Mouse (Mus musculus): Measurements from ENCODE around the gene Ipo9. TPM values are rescaled to one million over a fixed set of nuclear protein-coding genes. Genes with fewer than 3 reads are reported as not detected.

Ipo9 gene
- polyA plus RNA-seq, 1 experiment from 2014 or later = 114 TPM

DNA sequence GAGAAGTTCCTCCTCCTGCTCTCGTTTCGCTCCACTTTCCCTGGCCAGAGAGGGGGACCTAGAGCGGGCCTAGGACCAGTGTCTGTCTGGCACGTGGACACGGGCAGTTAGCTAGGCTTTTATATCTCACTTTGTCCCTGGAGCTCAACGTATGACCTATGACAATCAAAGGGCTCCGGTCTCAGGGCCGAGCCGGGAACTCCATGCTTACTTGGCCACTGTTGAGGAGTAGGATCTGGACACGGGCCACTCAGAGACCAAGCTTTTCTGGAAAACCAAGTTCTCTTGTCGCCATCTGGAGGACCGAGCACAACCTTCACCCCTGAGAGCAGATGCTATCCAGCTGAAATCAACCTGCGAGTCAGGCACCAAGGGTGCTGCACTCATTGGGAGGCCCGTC is 61.3 kb downstream of the Ipo9 start:
- 13% methylated on average over 14 of the region's 14 CpGs for WGBS
- DNase-seq (ENCODE audit: low spot score) = peak; percentile 51
- Histone ChIP-seq H3K4me2 (ENCODE audit: low read length) (peak overlapping the region; percentile 94), H3K9ac (ENCODE audit: low read length) (peak overlapping the region; percentile 59; the same call in 1 of the 2 replicates), H3K27ac (ENCODE audit: low read depth, low read length) (no peak overlapping the region), H3K36me3 (ENCODE audit: control insufficient read depth, insufficient read depth, low read length) (no peaks in the 10 kb centered on the region), H3K9me3 (replicated peaks; ENCODE audit: control insufficient read depth, low read length) (no peaks in the 10 kb centered on the region), H3K27me3 (replicated peaks; ENCODE audit: control insufficient read depth, insufficient read depth, low read length) (no peaks in the 10 kb centered on the region), H3K4me1 (ENCODE audit: control insufficient read depth, insufficient read depth, low read length) (peaks cover 15% of the 10 kb centered on the region), H3K4me3 (ENCODE audit: low read depth, low read length) (peak overlapping the region; percentile 35)
- ATAC-seq = peak; percentile 9; the same call in 1 of the 2 replicates

DNA sequence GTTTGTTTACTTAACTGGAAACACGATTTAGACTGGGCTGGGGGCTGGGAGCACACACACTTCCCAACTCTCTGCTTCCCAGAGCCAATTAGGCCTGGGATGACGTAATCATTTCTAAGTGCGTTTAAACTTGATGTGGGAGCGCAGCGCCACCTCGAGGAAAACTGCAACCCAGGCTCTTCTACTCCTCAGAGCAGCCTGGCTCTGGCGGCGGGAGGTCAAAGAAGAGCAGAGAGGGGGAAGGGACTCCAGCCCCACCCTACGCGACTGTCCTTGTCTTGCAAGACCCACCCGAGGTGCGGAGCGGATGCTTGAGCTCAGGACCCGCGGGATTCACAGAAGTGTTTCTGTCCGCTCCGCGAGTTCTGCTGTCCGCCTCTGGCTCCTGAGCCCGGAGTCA is 62.1 kb downstream of the Ipo9 start:
- Histone ChIP-seq H3K36me3 (ENCODE audit: control insufficient read depth, insufficient read depth, low read length) (no peaks in the 10 kb centered on the region), H3K9ac (ENCODE audit: low read length) (peak overlapping the region; percentile 59), H3K4me2 (ENCODE audit: low read length) (peak overlapping the region; percentile 94), H3K4me1 (ENCODE audit: control insufficient read depth, insufficient read depth, low read length) (peaks cover 14% of the 10 kb centered on the region), H3K4me3 (ENCODE audit: low read depth, low read length) (peak overlapping the region; percentile 35), H3K9me3 (replicated peaks; ENCODE audit: control insufficient read depth, low read length) (no peaks in the 10 kb centered on the region), H3K27me3 (replicated peaks; ENCODE audit: control insufficient read depth, insufficient read depth, low read length) (no peaks in the 10 kb centered on the region), H3K27ac (ENCODE audit: low read depth, low read length) (no peak overlapping the region)
- DNase-seq (ENCODE audit: low spot score) (peak; percentile 96), ATAC-seq (peak; percentile 79)
- WGBS = 1% methylated on average over 20 of the region's 20 CpGs

- Histone ChIP-seq H3K36me3 (ENCODE audit: control insufficient read depth, insufficient read depth, low read length) (no peaks in the 10 kb centered on the region), H3K4me3 (ENCODE audit: low read depth, low read length) (no peak overlapping the region), H3K27me3 (replicated peaks; ENCODE audit: control insufficient read depth, insufficient read depth, low read length) (no peaks in the 10 kb centered on the region), H3K27ac (ENCODE audit: low read depth, low read length) (no peak overlapping the region), H3K4me1 (ENCODE audit: control insufficient read depth, insufficient read depth, low read length) (peaks cover 11% of the 10 kb centered on the region), H3K9me3 (replicated peaks; ENCODE audit: control insufficient read depth, low read length) (no peaks in the 10 kb centered on the region), H3K4me2 (ENCODE audit: low read length) (no peak overlapping the region), H3K9ac (ENCODE audit: low read length) (no peak overlapping the region)
- DNase-seq (ENCODE audit: low spot score) (no peak), ATAC-seq (no peak)
- WGBS = 71% methylated on average over 8 of the region's 8 CpGs
Observed at GRCm38 (mm10) chr1:135367595-135367994, 62.7 kb downstream of the Ipo9 start.

DNA sequence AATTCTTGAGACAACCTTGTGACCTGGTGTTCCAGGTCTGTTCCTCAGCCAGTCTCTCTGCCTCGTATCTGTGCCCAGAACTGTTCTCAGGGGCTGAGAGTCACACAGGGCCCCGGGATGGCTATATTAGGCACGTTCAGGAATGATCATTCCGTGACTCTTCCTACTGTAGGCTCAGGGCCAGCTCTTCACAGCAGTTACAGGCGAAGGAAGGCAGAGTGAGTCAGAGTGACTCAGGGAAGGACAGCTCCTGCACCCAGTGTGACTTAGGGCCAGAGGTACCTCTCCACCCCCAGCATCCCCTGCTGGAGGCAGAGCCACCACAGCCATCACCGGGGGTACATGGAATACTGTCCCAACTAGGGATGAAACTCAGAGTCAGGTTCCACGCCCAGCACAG is 63.3 kb downstream of the Ipo9 start:
- no peaks in the 10 kb centered on the region; the same call in 1 of the 2 replicates for H3K9me3 ChIP-seq (replicated peaks; ENCODE audit: control insufficient read depth, low read length)
- H3K36me3 ChIP-seq (ENCODE audit: control insufficient read depth, insufficient read depth, low read length) = no peaks in the 10 kb centered on the region
- H3K4me3 ChIP-seq (ENCODE audit: low read depth, low read length) = no peak overlapping the region
- H3K27ac ChIP-seq (ENCODE audit: low read depth, low read length) = no peak overlapping the region
- H3K4me2 ChIP-seq (ENCODE audit: low read length) = no peak overlapping the region
- DNase-seq (ENCODE audit: low spot score) (no peak), ATAC-seq (no peak)
- WGBS = 78% methylated on average over 7 of the region's 7 CpGs
- H3K9ac ChIP-seq (ENCODE audit: low read length) = no peak overlapping the region
- H3K27me3 ChIP-seq (replicated peaks; ENCODE audit: control insufficient read depth, insufficient read depth, low read length) = no peaks in the 10 kb centered on the region
- peaks cover 8% of the 10 kb centered on the region for H3K4me1 ChIP-seq (ENCODE audit: control insufficient read depth, insufficient read depth, low read length)

GRCm38 (mm10) chr1:135366380-135366779 is 63.9 kb downstream of the Ipo9 start:
- no peak overlapping the region for H3K9ac ChIP-seq (ENCODE audit: low read length)
- no peaks in the 10 kb centered on the region for H3K27me3 ChIP-seq (replicated peaks; ENCODE audit: control insufficient read depth, insufficient read depth, low read length)
- no peak overlapping the region for H3K27ac ChIP-seq (ENCODE audit: low read depth, low read length)
- H3K36me3 ChIP-seq (ENCODE audit: control insufficient read depth, insufficient read depth, low read length) = no peaks in the 10 kb centered on the region
- no peak overlapping the region for H3K4me2 ChIP-seq (ENCODE audit: low read length)
- no peak for DNase-seq (ENCODE audit: low spot score)
- H3K4me1 ChIP-seq (ENCODE audit: control insufficient read depth, insufficient read depth, low read length) = peaks cover 8% of the 10 kb centered on the region
- no peaks in the 10 kb centered on the region; the same call in 1 of the 2 replicates for H3K9me3 ChIP-seq (replicated peaks; ENCODE audit: control insufficient read depth, low read length)
- no peak overlapping the region for H3K4me3 ChIP-seq (ENCODE audit: low read depth, low read length)
- no peak for ATAC-seq

- no peak overlapping the region for H3K4me3 ChIP-seq (ENCODE audit: low read depth, low read length)
- H3K9me3 ChIP-seq (replicated peaks; ENCODE audit: control insufficient read depth, low read length) = no peaks in the 10 kb centered on the region; the same call in 1 of the 2 replicates
- H3K36me3 ChIP-seq (ENCODE audit: control insufficient read depth, insufficient read depth, low read length) = no peaks in the 10 kb centered on the region
- no peaks in the 10 kb centered on the region for H3K27me3 ChIP-seq (replicated peaks; ENCODE audit: control insufficient read depth, insufficient read depth, low read length)
- no peak overlapping the region for H3K4me2 ChIP-seq (ENCODE audit: low read length)
- peaks cover under 1% of the 10 kb centered on the region; the same call in 1 of the 2 replicates for H3K4me1 ChIP-seq (ENCODE audit: control insufficient read depth, insufficient read depth, low read length)
- H3K9ac ChIP-seq (ENCODE audit: low read length) = no peak overlapping the region
- WGBS = 94% methylated on average over 8 of the region's 8 CpGs
- no peak overlapping the region for H3K27ac ChIP-seq (ENCODE audit: low read depth, low read length)
- ATAC-seq (no peak), DNase-seq (ENCODE audit: low spot score) (no peak)
Observed at GRCm38 (mm10) chr1:135363446-135363845, 66.9 kb downstream of the Ipo9 start.

DNA sequence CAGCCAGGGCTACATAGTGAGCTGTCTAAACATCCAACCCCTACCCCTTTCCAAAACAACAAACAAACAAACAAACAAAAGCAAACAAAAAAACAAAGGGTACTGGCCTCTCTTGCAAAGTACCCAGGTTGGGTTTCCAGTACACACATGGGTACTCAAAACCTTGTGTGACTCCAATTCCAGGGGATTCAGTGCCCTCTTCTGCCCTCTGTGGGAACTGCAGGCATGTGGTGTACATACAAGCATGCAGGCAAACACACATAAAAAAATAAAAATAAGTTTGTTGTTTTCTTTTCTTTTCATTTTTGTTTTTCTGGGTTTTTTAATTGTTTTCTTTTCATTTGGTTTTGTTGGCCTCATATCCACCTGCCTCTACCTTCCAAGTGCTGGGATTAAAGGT is 68.2 kb downstream of the Ipo9 start:
- Histone ChIP-seq H3K9ac (ENCODE audit: low read length) (no peak overlapping the region), H3K27ac (ENCODE audit: low read depth, low read length) (no peak overlapping the region), H3K4me3 (ENCODE audit: low read depth, low read length) (no peak overlapping the region), H3K9me3 (replicated peaks; ENCODE audit: control insufficient read depth, low read length) (no peaks in the 10 kb centered on the region; the same call in 1 of the 2 replicates), H3K4me2 (ENCODE audit: low read length) (no peak overlapping the region), H3K36me3 (ENCODE audit: control insufficient read depth, insufficient read depth, low read length) (no peaks in the 10 kb centered on the region), H3K4me1 (ENCODE audit: control insufficient read depth, insufficient read depth, low read length) (no peaks in the 10 kb centered on the region), H3K27me3 (replicated peaks; ENCODE audit: control insufficient read depth, insufficient read depth, low read length) (no peaks in the 10 kb centered on the region)
- ATAC-seq (no peak), DNase-seq (ENCODE audit: low spot score) (no peak)

DNA sequence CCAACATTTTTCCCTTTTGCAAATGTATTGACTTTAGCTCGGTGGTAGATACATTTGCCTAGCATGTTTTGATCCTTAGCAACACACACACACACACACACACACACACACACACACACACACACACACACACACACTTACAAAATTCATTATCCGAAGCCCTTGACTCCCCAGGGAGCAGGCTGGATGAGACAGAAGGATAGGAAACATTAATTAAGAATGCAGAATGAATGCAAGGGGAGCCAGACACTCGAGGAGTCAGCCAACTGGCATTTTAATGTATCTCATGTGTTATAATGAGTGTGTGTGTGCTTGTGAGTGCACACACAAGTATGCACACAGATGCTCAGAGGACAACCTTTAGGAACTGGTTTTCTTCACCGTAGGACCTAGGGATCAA is 68.8 kb downstream of the Ipo9 start:
- 73% methylated on average over 4 of the region's 4 CpGs for WGBS
- ATAC-seq = no peak

DNA sequence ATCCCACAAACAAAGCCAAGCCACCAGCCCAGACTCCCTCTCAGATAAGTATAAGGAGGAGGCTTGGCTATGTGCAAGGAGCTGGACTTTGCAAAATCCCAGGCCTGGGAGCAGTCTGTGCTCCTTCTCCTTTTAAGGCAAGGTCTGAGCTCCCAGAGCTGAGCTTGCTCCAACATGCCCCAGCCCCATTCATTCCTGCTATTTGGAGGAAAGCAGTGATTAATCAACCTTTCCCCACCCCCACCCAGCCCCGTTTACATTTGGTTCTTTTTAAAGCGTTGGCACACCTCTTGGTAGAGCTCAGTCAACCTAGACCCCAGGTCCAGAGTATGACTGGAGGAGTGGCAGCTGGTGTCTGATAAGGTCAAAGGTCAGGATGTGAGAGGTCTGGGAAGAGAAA is 71.2 kb downstream of the Ipo9 start:
- Histone ChIP-seq H3K9me3 (replicated peaks; ENCODE audit: control insufficient read depth, low read length) (no peaks in the 10 kb centered on the region; the same call in 1 of the 2 replicates), H3K4me2 (ENCODE audit: low read length) (no peak overlapping the region), H3K36me3 (ENCODE audit: control insufficient read depth, insufficient read depth, low read length) (no peaks in the 10 kb centered on the region), H3K27ac (ENCODE audit: low read depth, low read length) (no peak overlapping the region), H3K27me3 (replicated peaks; ENCODE audit: control insufficient read depth, insufficient read depth, low read length) (no peaks in the 10 kb centered on the region), H3K4me3 (ENCODE audit: low read depth, low read length) (no peak overlapping the region), H3K4me1 (ENCODE audit: control insufficient read depth, insufficient read depth, low read length) (no peaks in the 10 kb centered on the region), H3K9ac (ENCODE audit: low read length) (no peak overlapping the region)
- 27% methylated on average over 2 of the region's 2 CpGs for WGBS
- DNase-seq (ENCODE audit: low spot score) (no peak), ATAC-seq (no peak)

More for the DNA sequence above, 68.8 kb downstream of the Ipo9 start:
- H3K4me3 ChIP-seq (ENCODE audit: low read depth, low read length) = no peak overlapping the region
- no peak overlapping the region for H3K9ac ChIP-seq (ENCODE audit: low read length)
- H3K9me3 ChIP-seq (replicated peaks; ENCODE audit: control insufficient read depth, low read length) = no peaks in the 10 kb centered on the region; the same call in 1 of the 2 replicates
- H3K27ac ChIP-seq (ENCODE audit: low read depth, low read length) = no peak overlapping the region
- H3K4me1 ChIP-seq (ENCODE audit: control insufficient read depth, insufficient read depth, low read length) = no peaks in the 10 kb centered on the region
- no peak overlapping the region for H3K4me2 ChIP-seq (ENCODE audit: low read length)
- peak; percentile 59 for DNase-seq (ENCODE audit: low spot score)
- H3K36me3 ChIP-seq (ENCODE audit: control insufficient read depth, insufficient read depth, low read length) = no peaks in the 10 kb centered on the region
- H3K27me3 ChIP-seq (replicated peaks; ENCODE audit: control insufficient read depth, insufficient read depth, low read length) = no peaks in the 10 kb centered on the region
